Mouse (Mus musculus): ENCODE data around the gene Tpp2. TPM values are rescaled to one million over a fixed set of nuclear protein-coding genes. Genes with fewer than 3 reads are reported as not detected.
A peak's percentile ranks its signal among the peaks of the same experiment; 100 is the strongest.

Gene Tpp2
- polyA plus RNA-seq, 1 experiment from 2014 or later = 18.8 TPM

DNA sequence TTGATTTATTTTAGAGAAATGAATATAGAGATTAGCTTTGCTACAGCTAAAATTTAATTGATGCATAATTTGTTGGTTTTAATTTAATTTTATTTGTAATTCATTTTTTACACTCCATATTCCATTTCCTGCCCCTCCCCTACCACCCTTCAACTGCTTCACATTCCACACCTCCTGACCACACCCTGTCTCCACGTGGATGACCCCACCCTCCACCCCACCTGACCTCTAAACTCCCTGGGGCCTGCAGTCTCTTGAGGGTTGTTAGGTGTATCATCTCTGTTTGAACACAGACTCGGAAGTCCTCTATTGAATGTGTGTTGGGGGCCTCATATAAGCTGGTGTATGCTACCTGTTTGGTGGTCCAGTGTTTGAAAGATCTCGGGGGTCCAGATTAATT is 37.6 kb downstream of the Tpp2 start:
- ATAC-seq = 0 out of 2 replicates have a peak, but pooled peaks have one; percentile 51
- Histone ChIP-seq H3K4me1 (replicated peaks; ENCODE audit: control insufficient read depth, insufficient read depth, low read length) (no peaks in the 10 kb centered on the region), H3K27me3 (replicated peaks; ENCODE audit: control insufficient read depth, insufficient read depth, low read length) (no peaks in the 10 kb centered on the region), H3K4me2 (replicated peaks; ENCODE audit: low read depth) (no peak overlapping the region), H3K9me3 (ENCODE audit: control insufficient read depth) (no peaks in the 10 kb centered on the region), H3K27ac (ENCODE audit: low read depth, low read length) (no peak overlapping the region), H3K4me3 (ENCODE audit: low read depth, low read length) (no peak overlapping the region), H3K9ac (ENCODE audit: low read depth, low read length) (no peak overlapping the region), H3K36me3 (ENCODE audit: control insufficient read depth, insufficient read depth) (peaks cover 40% of the 10 kb centered on the region)
- 42% methylated on average over 3 of the region's 3 CpGs for WGBS
- no peak for TF ChIP-seq CTCF (IDR thresholded peaks at IDR 0.05; ENCODE audit: low read depth)

- ATAC-seq = no peak
- Histone ChIP-seq H3K4me2 (replicated peaks; ENCODE audit: low read depth) (no peak overlapping the region), H3K36me3 (ENCODE audit: control insufficient read depth, insufficient read depth) (peaks cover 45% of the 10 kb centered on the region), H3K27ac (ENCODE audit: low read depth, low read length) (no peak overlapping the region), H3K27me3 (replicated peaks; ENCODE audit: control insufficient read depth, insufficient read depth, low read length) (no peaks in the 10 kb centered on the region), H3K9me3 (ENCODE audit: control insufficient read depth) (no peaks in the 10 kb centered on the region), H3K4me1 (replicated peaks; ENCODE audit: control insufficient read depth, insufficient read depth, low read length) (no peaks in the 10 kb centered on the region), H3K4me3 (ENCODE audit: low read depth, low read length) (no peak overlapping the region), H3K9ac (ENCODE audit: low read depth, low read length) (no peak overlapping the region)
- no peak for TF ChIP-seq CTCF (IDR thresholded peaks at IDR 0.05; ENCODE audit: low read depth)
- WGBS = 92% methylated on average over 4 of the region's 4 CpGs
These were observed 63.6 kb downstream of the Tpp2 start for GRCm38 (mm10) chr1:43996914-43997589.

DNA sequence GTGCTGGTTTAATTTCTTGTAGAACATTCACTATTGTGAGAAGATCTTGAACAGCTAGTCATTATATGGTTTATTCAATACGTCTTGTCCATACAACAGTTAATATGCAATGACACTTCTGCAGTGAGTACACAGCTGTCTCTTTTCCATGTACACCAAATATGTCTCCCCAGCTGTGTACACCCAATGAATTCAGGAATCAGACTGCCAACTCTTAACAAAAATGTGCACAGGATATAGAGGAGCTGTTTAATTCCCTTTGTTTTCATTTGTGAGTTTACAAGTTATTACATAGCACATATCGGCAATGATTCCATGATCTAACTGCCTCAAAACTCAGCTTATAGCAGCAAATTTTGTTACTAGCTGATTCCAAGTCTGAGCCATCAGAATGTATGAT is 71.1 kb downstream of the Tpp2 start:
- Histone ChIP-seq H3K36me3 (ENCODE audit: control insufficient read depth, insufficient read depth) (peaks cover 46% of the 10 kb centered on the region), H3K4me1 (replicated peaks; ENCODE audit: control insufficient read depth, insufficient read depth, low read length) (no peaks in the 10 kb centered on the region), H3K27ac (ENCODE audit: low read depth, low read length) (no peak overlapping the region), H3K4me2 (replicated peaks; ENCODE audit: low read depth) (no peak overlapping the region), H3K4me3 (ENCODE audit: low read depth, low read length) (no peak overlapping the region), H3K27me3 (replicated peaks; ENCODE audit: control insufficient read depth, insufficient read depth, low read length) (no peaks in the 10 kb centered on the region), H3K9me3 (ENCODE audit: control insufficient read depth) (no peaks in the 10 kb centered on the region), H3K9ac (ENCODE audit: low read depth, low read length) (no peak overlapping the region)
- 95% methylated on average over 2 of the region's 2 CpGs for WGBS
- no peak for TF ChIP-seq CTCF (IDR thresholded peaks at IDR 0.05; ENCODE audit: low read depth)
- ATAC-seq = no peak

GRCm38 (mm10) chr1:44015556-44015955 is 82.1 kb downstream of the Tpp2 start:
- H3K27ac ChIP-seq (ENCODE audit: low read depth, low read length) = no peak overlapping the region
- no peak for TF ChIP-seq CTCF (IDR thresholded peaks at IDR 0.05; ENCODE audit: low read depth)
- no peak overlapping the region for H3K4me3 ChIP-seq (ENCODE audit: low read depth, low read length)
- 85% methylated on average over 2 of the region's 2 CpGs for WGBS
- H3K9ac ChIP-seq (ENCODE audit: low read depth, low read length) = no peak overlapping the region
- no peaks in the 10 kb centered on the region for H3K36me3 ChIP-seq (ENCODE audit: control insufficient read depth, insufficient read depth)
- no peaks in the 10 kb centered on the region for H3K4me1 ChIP-seq (replicated peaks; ENCODE audit: control insufficient read depth, insufficient read depth, low read length)
- no peaks in the 10 kb centered on the region for H3K27me3 ChIP-seq (replicated peaks; ENCODE audit: control insufficient read depth, insufficient read depth, low read length)
- no peak for ATAC-seq
- H3K4me2 ChIP-seq (replicated peaks; ENCODE audit: low read depth) = no peak overlapping the region
- no peaks in the 10 kb centered on the region for H3K9me3 ChIP-seq (ENCODE audit: control insufficient read depth)

DNA sequence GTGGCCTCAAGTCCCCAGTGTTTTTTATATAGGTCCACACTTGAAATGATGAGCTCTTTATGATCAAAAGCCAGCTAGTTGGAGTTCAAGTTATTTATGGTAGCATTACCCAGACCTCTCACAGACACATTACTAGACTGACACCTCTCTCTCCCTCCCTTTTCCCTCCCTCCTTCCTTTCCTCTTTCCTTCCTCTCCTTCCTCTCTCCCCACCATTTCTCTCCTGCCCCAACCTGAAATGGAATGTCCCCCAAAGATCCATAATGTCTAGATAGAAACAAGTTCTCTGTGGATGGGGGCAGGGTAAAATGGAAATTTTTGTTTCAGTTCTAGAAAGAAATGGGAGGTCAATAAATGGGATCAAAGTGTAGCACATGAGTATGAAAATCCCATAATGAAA is 86.5 kb downstream of the Tpp2 start, which contains the start of gene Mettl21c:
Mettl21c (minus strand) TSS at position 101 of the 400 bp plus-strand sequence.
- H3K4me3 ChIP-seq (ENCODE audit: low read depth, low read length) = no peak within 1 kb of the TSS
- H3K27me3 ChIP-seq (replicated peaks; ENCODE audit: control insufficient read depth, insufficient read depth, low read length) = no peaks in the 10 kb centered on the region
- TF ChIP-seq CTCF (IDR thresholded peaks at IDR 0.05; ENCODE audit: low read depth) = no peak
- H3K27ac ChIP-seq (ENCODE audit: low read depth, low read length) = no peak within 1 kb of the TSS
- H3K9me3 ChIP-seq (ENCODE audit: control insufficient read depth) = no peaks in the 10 kb centered on the region
- H3K9ac ChIP-seq (ENCODE audit: low read depth, low read length) = no peak within 1 kb of the TSS
- no peaks in the 10 kb centered on the region for H3K4me1 ChIP-seq (replicated peaks; ENCODE audit: control insufficient read depth, insufficient read depth, low read length)
- no peak for ATAC-seq
- H3K4me2 ChIP-seq (replicated peaks; ENCODE audit: low read depth) = no peak within 1 kb of the TSS
- H3K36me3 ChIP-seq (ENCODE audit: control insufficient read depth, insufficient read depth) = no peaks in the 10 kb centered on the region

- no peak for TF ChIP-seq CTCF (IDR thresholded peaks at IDR 0.05; ENCODE audit: low read depth)
- WGBS = 89% methylated on average over 1 of the region's 1 CpGs
- no peaks in the 10 kb centered on the region for H3K36me3 ChIP-seq (ENCODE audit: control insufficient read depth, insufficient read depth)
- H3K9me3 ChIP-seq (ENCODE audit: control insufficient read depth) = no peaks in the 10 kb centered on the region
- no peak for ATAC-seq
- H3K27me3 ChIP-seq (replicated peaks; ENCODE audit: control insufficient read depth, insufficient read depth, low read length) = no peaks in the 10 kb centered on the region
- H3K27ac ChIP-seq (ENCODE audit: low read depth, low read length) = no peak overlapping the region
- H3K9ac ChIP-seq (ENCODE audit: low read depth, low read length) = no peak overlapping the region
- no peaks in the 10 kb centered on the region for H3K4me1 ChIP-seq (replicated peaks; ENCODE audit: control insufficient read depth, insufficient read depth, low read length)
- H3K4me2 ChIP-seq (replicated peaks; ENCODE audit: low read depth) = no peak overlapping the region
- no peak overlapping the region for H3K4me3 ChIP-seq (ENCODE audit: low read depth, low read length)
These were observed 89.2 kb downstream of the Tpp2 start for GRCm38 (mm10) chr1:44022656-44023055.

Measured in intestine, postnatal 0 days (tissue).